Mouse (Mus musculus): ENCODE data around the gene Tbc1d24.
A peak's percentile ranks its signal among the peaks of the same experiment; 100 is the strongest.

Gene Tbc1d24

GRCm38 (mm10) chr17:24236479-24236878 lies 31.1 kb upstream of the Tbc1d24 start:
- peaks cover 99% of the 10 kb centered on the region for H3K36me3 ChIP-seq (ENCODE audit: insufficient read depth, low read length)
- no peaks in the 10 kb centered on the region for H3K27me3 ChIP-seq (ENCODE audit: insufficient read depth, low read length)
- peaks cover 29% of the 10 kb centered on the region for H3K4me1 ChIP-seq (replicated peaks; ENCODE audit: low read depth, low read length)
- H3K9me3 ChIP-seq (ENCODE audit: low read length) = peaks cover 7% of the 10 kb centered on the region; the same call in 1 of the 2 replicates
- TF ChIP-seq CTCF (conservative IDR thresholded peaks at IDR 0.05; ENCODE audit: low read length) = no peak
- no peak for TF ChIP-seq NANOG (IDR thresholded peaks at IDR 0.05; ENCODE audit: borderline replicate concordance, low read length)
- TF ChIP-seq POU5F1 (IDR thresholded peaks at IDR 0.05; ENCODE audit: borderline replicate concordance, low read length) = no peak
- H3K4me3 ChIP-seq (replicated peaks; ENCODE audit: low read length) = no peak overlapping the region

GRCm38 (mm10) chr17:24227941-24228340 lies 22.6 kb upstream of the Tbc1d24 start:
- Histone ChIP-seq H3K27me3 (ENCODE audit: insufficient read depth, low read length) (no peaks in the 10 kb centered on the region), H3K9me3 (ENCODE audit: low read length) (no peaks in the 10 kb centered on the region), H3K36me3 (ENCODE audit: insufficient read depth, low read length) (peaks cover 89% of the 10 kb centered on the region), H3K4me3 (replicated peaks; ENCODE audit: low read length) (no peak overlapping the region), H3K4me1 (replicated peaks; ENCODE audit: low read depth, low read length) (peaks cover 49% of the 10 kb centered on the region)
- TF ChIP-seq NANOG (IDR thresholded peaks at IDR 0.05; ENCODE audit: borderline replicate concordance, low read length) (no peak), CTCF (conservative IDR thresholded peaks at IDR 0.05; ENCODE audit: low read length) (no peak)

- Histone ChIP-seq H3K27me3 (ENCODE audit: insufficient read depth, low read length) (no peaks in the 10 kb centered on the region), H3K36me3 (ENCODE audit: insufficient read depth, low read length) (peaks cover 89% of the 10 kb centered on the region), H3K4me1 (replicated peaks; ENCODE audit: low read depth, low read length) (peaks cover 54% of the 10 kb centered on the region), H3K9me3 (ENCODE audit: low read length) (no peaks in the 10 kb centered on the region), H3K4me3 (replicated peaks; ENCODE audit: low read length) (no peak overlapping the region)
- TF ChIP-seq CTCF (conservative IDR thresholded peaks at IDR 0.05; ENCODE audit: low read length) (no peak), NANOG (IDR thresholded peaks at IDR 0.05; ENCODE audit: borderline replicate concordance, low read length) (no peak), POU5F1 (IDR thresholded peaks at IDR 0.05; ENCODE audit: borderline replicate concordance, low read length) (no peak)
These were observed 21.4 kb upstream of the Tbc1d24 start for GRCm38 (mm10) chr17:24226721-24227120.

DNA sequence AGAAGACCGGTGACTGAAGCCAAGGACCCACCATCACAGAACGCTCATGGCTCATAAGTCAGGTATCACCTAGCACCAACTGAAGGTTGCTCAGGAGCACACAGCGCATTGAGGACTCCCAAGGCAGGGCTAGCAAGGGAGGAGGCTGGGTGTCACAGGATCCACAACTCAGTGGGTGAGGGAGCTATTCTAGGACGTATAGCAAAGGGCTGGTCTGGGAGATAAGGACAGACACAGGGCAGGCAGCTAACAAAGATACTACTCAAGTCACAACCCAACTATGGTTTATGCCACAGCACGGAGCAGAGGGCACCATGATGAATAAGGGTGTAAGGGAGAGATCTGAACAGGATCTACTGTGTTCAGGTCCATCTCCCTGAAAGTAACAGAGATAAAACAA lies 20.5 kb upstream of the Tbc1d24 start:
- TF ChIP-seq POU5F1 (IDR thresholded peaks at IDR 0.05; ENCODE audit: borderline replicate concordance, low read length) (no peak), CTCF (conservative IDR thresholded peaks at IDR 0.05; ENCODE audit: low read length) (no peak), NANOG (IDR thresholded peaks at IDR 0.05; ENCODE audit: borderline replicate concordance, low read length) (no peak)
- Histone ChIP-seq H3K4me3 (replicated peaks; ENCODE audit: low read length) (no peak overlapping the region), H3K4me1 (replicated peaks; ENCODE audit: low read depth, low read length) (peaks cover 57% of the 10 kb centered on the region), H3K9me3 (ENCODE audit: low read length) (no peaks in the 10 kb centered on the region), H3K36me3 (ENCODE audit: insufficient read depth, low read length) (peaks cover 83% of the 10 kb centered on the region), H3K27me3 (ENCODE audit: insufficient read depth, low read length) (no peaks in the 10 kb centered on the region)

- Histone ChIP-seq H3K4me3 (replicated peaks; ENCODE audit: low read length) (no peak overlapping the region), H3K4me1 (replicated peaks; ENCODE audit: low read depth, low read length) (peaks cover 60% of the 10 kb centered on the region), H3K36me3 (ENCODE audit: insufficient read depth, low read length) (peaks cover 73% of the 10 kb centered on the region), H3K27me3 (ENCODE audit: insufficient read depth, low read length) (no peaks in the 10 kb centered on the region), H3K9me3 (ENCODE audit: low read length) (no peaks in the 10 kb centered on the region)
- TF ChIP-seq POU5F1 (IDR thresholded peaks at IDR 0.05; ENCODE audit: borderline replicate concordance, low read length) (no peak), NANOG (IDR thresholded peaks at IDR 0.05; ENCODE audit: borderline replicate concordance, low read length) (no peak), CTCF (conservative IDR thresholded peaks at IDR 0.05; ENCODE audit: low read length) (no peak)
These were observed 19.4 kb upstream of the Tbc1d24 start for GRCm38 (mm10) chr17:24224741-24225140.

DNA sequence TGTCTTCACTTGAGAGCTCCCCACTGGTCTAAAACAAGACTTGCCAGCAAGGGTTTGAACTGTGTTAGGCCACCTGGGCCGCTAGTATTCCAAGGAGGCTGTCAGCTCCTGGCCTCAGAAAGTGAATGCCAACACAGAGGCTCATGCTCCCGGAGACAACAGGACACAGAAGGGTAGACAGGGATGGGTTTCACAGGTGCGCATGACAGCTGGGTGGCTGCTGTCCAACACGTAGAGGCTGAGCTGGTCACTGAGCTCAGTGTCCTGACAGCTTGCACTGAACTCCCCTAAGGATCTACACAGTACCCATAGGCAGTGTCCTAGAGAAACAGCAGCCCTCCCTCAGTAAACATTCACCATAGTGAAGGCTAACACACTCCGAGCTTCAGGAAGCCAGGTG lies 18.2 kb upstream of the Tbc1d24 start:
- Histone ChIP-seq H3K27me3 (ENCODE audit: insufficient read depth, low read length) (no peaks in the 10 kb centered on the region), H3K4me3 (replicated peaks; ENCODE audit: low read length) (no peak overlapping the region), H3K9me3 (ENCODE audit: low read length) (no peaks in the 10 kb centered on the region), H3K4me1 (replicated peaks; ENCODE audit: low read depth, low read length) (peaks cover 66% of the 10 kb centered on the region), H3K36me3 (ENCODE audit: insufficient read depth, low read length) (peaks cover 72% of the 10 kb centered on the region)
- TF ChIP-seq POU5F1 (IDR thresholded peaks at IDR 0.05; ENCODE audit: borderline replicate concordance, low read length) = no peak
- no peak for TF ChIP-seq NANOG (IDR thresholded peaks at IDR 0.05; ENCODE audit: borderline replicate concordance, low read length)
- TF ChIP-seq CTCF (conservative IDR thresholded peaks at IDR 0.05; ENCODE audit: low read length) = no peak

GRCm38 (mm10) chr17:24222653-24223052 lies 17.3 kb upstream of the Tbc1d24 start:
- H3K9me3 ChIP-seq (ENCODE audit: low read length) = no peaks in the 10 kb centered on the region
- TF ChIP-seq CTCF (conservative IDR thresholded peaks at IDR 0.05; ENCODE audit: low read length) = no peak
- TF ChIP-seq NANOG (IDR thresholded peaks at IDR 0.05; ENCODE audit: borderline replicate concordance, low read length) = no peak
- no peak for TF ChIP-seq POU5F1 (IDR thresholded peaks at IDR 0.05; ENCODE audit: borderline replicate concordance, low read length)
- H3K36me3 ChIP-seq (ENCODE audit: insufficient read depth, low read length) = peaks cover 74% of the 10 kb centered on the region
- peaks cover 66% of the 10 kb centered on the region for H3K4me1 ChIP-seq (replicated peaks; ENCODE audit: low read depth, low read length)
- no peaks in the 10 kb centered on the region for H3K27me3 ChIP-seq (ENCODE audit: insufficient read depth, low read length)
- no peak overlapping the region for H3K4me3 ChIP-seq (replicated peaks; ENCODE audit: low read length)

DNA sequence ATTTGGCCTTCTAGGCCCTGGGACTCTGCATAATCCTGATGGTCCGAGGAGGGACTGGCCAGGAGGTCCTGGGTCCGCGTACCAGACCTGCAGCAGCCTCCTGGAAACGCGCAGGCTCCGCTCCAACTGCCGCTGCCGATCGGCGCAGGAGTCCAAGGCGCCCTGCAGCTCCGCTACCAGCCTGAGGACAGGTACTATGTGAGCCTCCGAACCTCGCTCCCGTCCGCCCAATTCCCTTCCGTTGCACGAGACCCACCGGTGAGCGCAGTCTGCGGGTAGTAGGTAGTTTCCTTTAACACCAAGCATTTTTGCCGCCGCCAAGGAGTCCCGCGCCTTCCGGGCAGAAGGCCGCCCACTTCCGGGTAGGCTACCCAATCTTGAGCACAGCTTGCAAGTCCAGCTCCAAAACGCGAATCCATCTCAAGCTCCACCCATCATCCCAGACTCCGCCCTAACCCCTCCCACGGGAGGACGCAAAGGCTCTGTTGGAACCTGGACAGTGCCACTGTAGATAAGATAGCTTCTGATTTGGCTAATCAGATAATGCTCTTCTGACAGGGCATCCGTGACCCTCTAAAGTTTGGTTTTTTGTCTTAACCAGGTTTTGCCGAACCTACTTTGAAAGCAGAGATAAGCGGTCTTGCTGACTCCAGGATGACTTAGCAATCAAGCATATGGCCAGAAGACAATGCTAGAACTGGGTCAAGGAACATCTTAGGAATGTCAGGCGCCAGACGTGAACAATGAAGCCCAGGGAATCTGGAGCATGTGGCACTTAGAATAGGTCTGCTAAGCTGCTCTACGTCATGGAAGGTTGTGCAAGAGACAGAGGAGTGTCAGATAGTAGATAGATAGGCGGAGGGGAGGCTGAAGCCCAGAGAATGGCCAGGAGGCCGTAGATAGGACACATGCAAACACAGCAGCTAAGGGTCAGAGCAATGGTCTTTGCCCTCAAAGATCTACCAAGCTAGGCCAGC lies 15.4 kb upstream of the Tbc1d24 start, which contains the start of gene Tedc2:
Gene Tedc2, minus strand, starts transcription at position 417 of the 977 bp plus-strand sequence.
- Histone ChIP-seq H3K27me3 (ENCODE audit: insufficient read depth, low read length) (no peaks in the 10 kb centered on the region), H3K4me3 (replicated peaks; ENCODE audit: low read length) (peak within 1 kb of the TSS; percentile 98), H3K36me3 (ENCODE audit: insufficient read depth, low read length) (peaks cover 73% of the 10 kb centered on the region), H3K4me1 (replicated peaks; ENCODE audit: low read depth, low read length) (peaks cover 77% of the 10 kb centered on the region), H3K9me3 (ENCODE audit: low read length) (no peaks in the 10 kb centered on the region)
- TF ChIP-seq CTCF (conservative IDR thresholded peaks at IDR 0.05; ENCODE audit: low read length) (no peak), POU5F1 (IDR thresholded peaks at IDR 0.05; ENCODE audit: borderline replicate concordance, low read length) (no peak), NANOG (IDR thresholded peaks at IDR 0.05; ENCODE audit: borderline replicate concordance, low read length) (no peak)

Data from E14TG2a.4 (cell line).